Mouse (Mus musculus) olfactory bulb, adult 2 months (tissue): ENCODE results near the gene Xylt1.

Experiments used
- CTCF ChIP-seq: fragments of 200-500 bp; IDR thresholded peaks from 2 replicates; pipeline ENCODE4 v1.5.1; 2012; ENCODE audit warnings: low read depth, mild to moderate bottlenecking, low read length, moderate library complexity; ENCODE audit not compliant: insufficient read depth
- POLR2A ChIP-seq: fragments of 200-500 bp; IDR thresholded peaks from 2 replicates; pipeline ENCODE4 v1.6.1; 2012; ENCODE audit warnings: mild to moderate bottlenecking, low read depth, low read length, moderate library complexity; ENCODE audit not compliant: insufficient read depth

DNA sequence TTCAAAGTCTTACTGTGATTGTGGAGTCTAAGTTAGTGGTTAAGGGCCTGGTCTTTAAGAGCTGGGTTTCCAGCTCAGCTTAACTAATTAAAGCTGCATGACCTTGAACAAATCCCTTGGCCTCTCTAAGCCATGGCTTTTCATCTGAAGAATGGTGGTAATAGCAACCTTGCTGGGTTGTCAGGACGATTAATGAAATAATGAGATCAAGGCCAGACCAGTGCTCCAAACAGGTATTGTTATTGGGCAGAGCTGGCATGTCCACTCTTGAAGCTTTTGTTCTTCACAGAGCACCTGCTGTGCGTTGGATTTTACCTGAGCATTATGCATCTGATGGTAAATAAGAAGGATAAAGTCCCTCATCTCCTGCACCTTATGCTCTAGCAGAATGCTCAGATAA lies 208.6 kb downstream of the Xylt1 start:
- TF ChIP-seq POLR2A: no peak
- TF ChIP-seq CTCF: no peak
